Mouse (Mus musculus) layer of hippocampus, adult 8-10 months (tissue): ENCODE data around the gene Samd4b. TPM values are rescaled to one million over a fixed set of nuclear protein-coding genes. Genes with fewer than 3 reads are reported as not detected.
A peak's percentile ranks its signal among the peaks of the same experiment; 100 is the strongest.
"Not testable (repeated sequence)": the region's sequence is repeated elsewhere in the genome, so short reads cannot be mapped to it uniquely, and the experiment has no call there.

ENCODE experiments used
- DNase-seq, 2 experiments: peaks; one replicate each; pipeline ENCODE4 v3.0.0; 2022; ENCODE audit warnings: low spot score in 2 of 2
- total RNA-seq, 4 experiments: library from RNA; stranded (reverse); gene quantifications; 2 replicates each; pipeline ENCODE4 v1.2.4; 2022

Gene Samd4b
- total RNA-seq, 4 experiments from 2014 or later: 62.6 to 73.9 (median 66.2) TPM

GRCm38 (mm10) chr7:28401942-28402341 is 196.0 kb downstream of the Samd4b start:
- no peak for DNase-seq

DNA sequence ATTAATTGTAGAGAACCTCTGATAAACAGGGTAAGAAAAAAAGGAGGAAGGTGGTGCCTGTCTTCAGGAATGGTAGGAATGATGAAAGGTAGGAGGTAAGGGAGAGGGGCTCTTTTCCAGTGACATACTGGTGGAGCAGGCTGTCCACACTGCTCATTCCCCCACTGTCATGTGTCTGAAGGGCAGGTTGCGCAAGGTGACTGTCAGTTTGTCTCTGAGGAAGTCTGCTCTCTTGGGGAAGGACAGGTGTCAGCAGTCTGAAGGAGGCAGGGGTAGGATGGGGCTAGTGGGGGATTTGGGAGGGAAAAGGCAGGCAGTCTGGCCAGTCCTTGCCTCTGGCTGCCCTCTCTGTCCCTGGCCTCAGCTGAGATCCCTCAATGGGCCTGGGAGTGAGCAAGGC is 196.9 kb downstream of the Samd4b start:
- DNase-seq: no peak

DNA sequence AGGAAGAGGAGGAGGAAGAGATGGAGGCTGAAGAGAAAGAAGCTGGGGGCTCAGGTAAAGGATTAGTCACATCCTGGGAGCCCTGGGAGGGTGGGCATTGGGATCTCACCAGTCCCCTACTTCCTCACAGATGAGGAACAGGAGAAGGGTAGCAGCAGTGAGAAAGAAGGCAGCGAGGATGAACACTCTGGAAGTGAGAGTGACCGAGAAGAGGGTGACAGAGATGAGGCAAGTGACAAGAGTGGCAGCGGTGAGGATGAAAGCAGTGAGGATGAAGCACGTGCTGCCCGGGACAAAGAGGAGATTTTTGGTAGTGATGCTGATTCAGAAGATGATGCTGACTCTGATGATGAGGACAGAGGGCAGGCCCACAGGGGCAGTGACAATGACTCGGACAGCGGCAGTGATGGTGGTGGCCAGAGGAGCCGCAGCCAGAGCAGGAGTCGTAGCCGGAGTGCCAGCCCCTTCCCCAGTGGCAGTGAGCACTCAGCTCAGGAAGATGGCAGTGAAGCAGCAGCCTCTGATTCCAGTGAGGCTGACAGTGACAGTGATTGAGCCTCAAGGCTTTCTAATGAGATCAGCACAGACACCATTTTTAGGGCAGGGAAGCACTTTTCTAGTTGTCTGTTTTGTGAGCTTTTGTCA is 199.1 kb downstream of the Samd4b start:
- no peak for DNase-seq

GRCm38 (mm10) chr7:28398000-28398399 is 199.9 kb downstream of the Samd4b start:
- no peak for DNase-seq

DNA sequence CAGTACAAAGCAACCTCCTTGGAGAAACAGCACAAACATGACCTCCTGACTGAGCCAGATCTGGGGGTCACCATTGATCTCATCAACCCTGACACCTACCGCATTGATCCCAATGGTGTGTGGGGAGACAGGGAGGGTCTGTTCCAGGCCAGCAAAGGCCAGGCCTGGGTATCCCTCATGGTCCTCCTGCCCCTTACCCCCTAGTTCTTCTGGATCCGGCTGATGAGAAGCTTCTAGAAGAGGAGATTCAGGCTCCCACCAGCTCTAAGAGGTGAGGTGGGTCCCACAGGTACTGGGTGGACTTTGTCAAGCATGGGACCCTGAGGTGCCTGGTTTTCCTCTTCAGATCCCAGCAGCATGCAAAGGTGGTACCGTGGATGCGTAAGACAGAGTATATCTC is 202.5 kb downstream of the Samd4b start:
- DNase-seq: no peak

- no peak for DNase-seq
Measured at GRCm38 (mm10) chr7:28393272-28393951, 204.5 kb downstream of the Samd4b start.

- DNase-seq: peak; percentile 98 to 99
Measured at GRCm38 (mm10) chr7:28392429-28393271, 205.3 kb downstream of the Samd4b start, which contains the start of the genes Med29 and Paf1. Gene Med29, minus strand, starts transcription at chr7:28392708. Gene Paf1, plus strand, starts transcription at chr7:28392951.

DNA sequence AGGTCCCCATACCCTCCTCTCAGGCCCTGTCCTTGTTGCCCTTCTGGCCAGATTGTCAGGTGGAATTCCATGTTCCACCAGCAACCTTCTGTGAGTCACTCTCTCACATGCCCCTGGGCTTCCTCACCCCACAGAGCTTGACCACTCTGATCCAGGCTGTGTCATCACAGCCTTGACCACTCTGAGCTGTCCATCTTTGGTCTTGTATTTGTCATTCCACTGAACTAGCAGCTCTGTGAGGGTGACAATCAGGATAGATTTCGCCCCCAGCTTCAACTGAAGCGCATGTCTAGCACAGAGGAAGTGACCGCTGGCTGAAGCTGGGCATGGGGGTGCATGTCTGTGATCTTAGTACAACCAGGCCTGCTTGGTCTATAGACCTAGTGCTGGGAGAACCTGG is 207.6 kb downstream of the Samd4b start:
- no peak for DNase-seq

DNA sequence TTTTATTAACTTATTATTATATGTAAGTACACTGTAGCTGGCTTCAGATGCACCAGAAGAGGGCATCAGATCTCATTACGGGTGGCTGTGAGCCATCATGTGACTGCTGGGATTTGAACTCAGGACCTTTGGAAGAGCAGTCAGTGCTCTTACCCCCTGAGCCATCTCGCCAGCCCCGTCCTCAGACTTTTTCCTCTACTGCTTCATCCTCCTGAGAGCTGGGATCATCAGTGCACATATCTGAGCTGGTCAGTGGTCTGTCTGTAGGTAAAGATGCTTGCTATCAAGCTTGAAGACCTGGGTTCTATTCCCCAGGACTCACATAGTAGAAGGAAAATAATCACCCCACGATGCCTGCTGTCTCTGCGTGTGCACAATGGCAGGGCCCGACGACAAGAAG is 210.6 kb downstream of the Samd4b start:
- DNase-seq: not testable (repeated sequence)

DNA sequence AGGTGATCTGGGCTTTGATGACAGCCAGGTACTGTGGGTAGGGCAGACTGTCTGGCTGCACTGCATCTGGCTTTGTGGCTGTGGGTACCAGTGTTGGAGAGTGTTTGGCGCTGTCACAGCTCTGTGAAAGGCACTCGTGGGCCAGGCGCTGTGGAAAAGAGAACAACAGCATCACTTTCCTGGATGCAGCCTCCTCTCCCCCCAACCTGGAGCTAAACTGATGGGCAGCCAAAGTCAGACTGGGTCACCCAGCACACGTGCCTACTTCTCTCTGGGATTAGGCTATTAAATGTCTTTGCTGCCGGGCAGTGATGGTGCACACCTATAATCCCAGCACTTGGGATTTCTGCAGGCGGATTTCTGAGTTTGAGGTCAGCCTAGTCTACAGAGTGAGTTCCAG is 211.1 kb downstream of the Samd4b start:
- DNase-seq: not testable (repeated sequence)

GRCm38 (mm10) chr7:28386462-28386861 is 211.5 kb downstream of the Samd4b start:
- DNase-seq: peak in 1 of 2 experiments; percentile 82

DNA sequence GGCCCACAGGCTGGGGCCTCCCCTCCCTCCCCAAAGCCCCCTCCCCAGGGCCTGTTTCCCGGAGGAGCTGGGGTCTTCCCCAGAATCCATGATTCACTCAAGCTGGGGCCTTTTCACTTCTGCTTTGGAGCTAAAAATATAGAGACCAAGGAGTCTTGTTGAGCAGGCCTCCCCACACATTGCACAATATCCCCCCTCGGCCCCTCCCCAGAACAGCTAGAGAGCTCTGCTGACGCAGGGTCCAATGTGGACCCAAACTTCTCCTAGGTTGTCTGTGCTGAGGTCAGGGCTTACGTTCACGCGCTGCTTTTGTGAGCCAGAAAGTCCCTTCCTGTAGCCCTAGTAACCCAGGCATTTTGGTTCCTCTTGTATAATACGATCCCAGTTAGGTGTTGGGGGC is 211.9 kb downstream of the Samd4b start:
- DNase-seq: no peak

- no peak for DNase-seq
Measured at GRCm38 (mm10) chr7:28385196-28385595, 212.7 kb downstream of the Samd4b start.

- DNase-seq: no peak
Measured at GRCm38 (mm10) chr7:28384162-28384561, 213.8 kb downstream of the Samd4b start.

- no peak for DNase-seq
Measured at GRCm38 (mm10) chr7:28383606-28384005, 214.3 kb downstream of the Samd4b start.

DNA sequence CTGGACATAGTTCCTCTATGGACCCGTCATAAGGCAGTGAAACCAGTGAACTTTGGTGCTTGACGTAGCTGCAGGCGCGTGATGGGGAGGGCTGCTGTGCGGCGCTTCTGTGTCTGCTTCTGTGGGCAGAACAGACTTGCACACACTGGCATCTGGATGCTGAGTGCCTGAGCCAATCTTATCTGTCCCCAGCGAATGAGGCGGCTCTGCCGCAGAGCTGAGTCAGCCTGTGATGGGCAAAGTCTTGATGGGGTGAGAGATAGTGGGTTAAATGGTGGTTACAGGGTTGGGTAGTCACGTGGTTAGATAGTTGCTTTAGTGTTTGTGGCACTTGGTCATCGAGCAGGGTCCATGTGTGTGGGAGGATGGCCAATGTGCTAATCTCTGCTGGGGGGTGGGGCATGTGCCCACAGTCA is 215.0 kb downstream of the Samd4b start:
- DNase-seq: peak; percentile 65 to 72

- DNase-seq: no peak
Measured at GRCm38 (mm10) chr7:28382347-28382951, 215.5 kb downstream of the Samd4b start.

- DNase-seq: no peak
Measured at GRCm38 (mm10) chr7:28381938-28382337, 216.0 kb downstream of the Samd4b start.

GRCm38 (mm10) chr7:28381017-28381790 is 216.7 kb downstream of the Samd4b start:
- no peak for DNase-seq

GRCm38 (mm10) chr7:28380237-28381016 is 217.5 kb downstream of the Samd4b start, which contains the start of gene Zfp36:
Gene Zfp36, minus strand, starts transcription at chr7:28380253.
- no peak for DNase-seq
